Mouse (Mus musculus): Measurements from ENCODE around the gene Ccdc138.
A peak's percentile ranks its signal among the peaks of the same experiment; 100 is the strongest.

Ccdc138 gene

DNA sequence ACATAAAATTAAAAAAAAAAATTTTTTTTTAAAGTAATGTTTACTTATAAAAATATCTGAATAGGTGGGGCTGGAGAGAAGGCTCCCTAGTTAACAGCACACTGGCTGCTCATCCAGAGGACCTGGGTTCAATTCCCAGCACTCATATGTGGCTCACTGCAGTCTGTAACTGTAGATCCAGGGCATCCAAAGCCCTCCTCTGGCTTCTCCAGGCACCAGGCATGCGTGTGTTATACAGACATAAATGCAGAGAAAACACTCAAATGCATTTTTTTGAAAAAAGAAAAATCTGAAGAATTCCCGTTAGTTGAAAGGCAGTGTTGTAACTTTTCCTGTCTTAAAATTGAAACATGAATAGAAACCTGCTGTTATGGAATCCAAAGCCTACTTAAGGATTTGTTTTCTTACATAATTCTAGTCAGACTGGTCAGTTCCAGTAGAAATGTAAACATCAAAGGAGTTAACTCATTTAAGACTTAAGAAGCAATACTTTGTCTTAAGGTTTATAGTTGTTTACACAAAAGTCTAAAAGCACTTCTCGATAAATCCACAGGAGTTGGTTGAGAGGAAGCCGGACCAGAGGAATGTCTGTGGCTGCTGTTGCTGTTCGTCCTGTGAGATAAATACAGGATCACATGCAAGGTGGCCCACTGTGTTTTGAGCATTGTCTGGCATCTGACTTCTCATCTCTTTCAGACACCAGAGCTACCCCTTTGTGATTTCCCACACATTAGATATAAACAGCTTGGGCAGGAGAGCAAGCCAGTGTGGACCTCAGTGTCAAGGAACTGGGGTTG, 87.9 kb downstream of the Ccdc138 start:
- no peak for DNase-seq (ENCODE audit: low spot score)

DNA sequence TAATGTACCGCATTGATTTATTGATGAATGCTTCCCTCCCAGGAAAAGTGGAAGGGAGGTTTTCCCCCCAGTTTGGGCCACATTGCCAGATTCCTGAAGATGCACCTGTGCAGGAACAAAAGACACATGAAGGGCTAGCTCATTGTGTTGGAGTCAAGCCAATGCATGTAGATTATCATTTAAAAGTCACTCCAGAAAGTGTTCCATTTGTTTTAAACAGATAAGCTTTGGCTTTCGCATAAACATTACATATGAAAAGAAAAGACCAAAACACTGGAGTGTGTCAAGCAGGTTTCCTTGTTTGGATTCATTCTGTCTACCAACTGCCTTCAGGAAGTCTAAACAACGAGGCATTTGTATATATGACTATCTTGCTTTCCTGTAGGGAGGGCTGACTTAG, 96.7 kb downstream of the Ccdc138 start:
- no peak for DNase-seq (ENCODE audit: low spot score)

DNA sequence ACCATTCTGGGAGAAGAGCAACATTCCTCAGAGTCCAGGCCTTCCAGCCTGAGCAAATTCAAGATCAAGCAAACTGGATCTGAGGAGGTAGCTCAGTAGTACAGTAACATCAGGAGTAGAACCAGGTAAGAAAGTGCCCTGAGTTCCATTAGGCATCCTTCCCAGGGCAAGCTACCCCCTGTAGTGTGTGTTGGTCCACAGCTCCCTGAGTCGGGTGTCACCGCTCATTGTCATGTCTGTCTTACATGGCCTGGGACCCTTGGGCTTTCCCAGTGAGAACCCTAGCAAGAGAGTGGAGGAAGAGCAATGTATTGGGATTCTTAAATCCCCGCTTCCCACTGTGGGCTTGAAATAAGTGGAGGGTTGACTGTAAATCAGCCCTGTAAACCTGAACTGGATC, 97.4 kb downstream of the Ccdc138 start:
- DNase-seq (ENCODE audit: low spot score): no peak

DNA sequence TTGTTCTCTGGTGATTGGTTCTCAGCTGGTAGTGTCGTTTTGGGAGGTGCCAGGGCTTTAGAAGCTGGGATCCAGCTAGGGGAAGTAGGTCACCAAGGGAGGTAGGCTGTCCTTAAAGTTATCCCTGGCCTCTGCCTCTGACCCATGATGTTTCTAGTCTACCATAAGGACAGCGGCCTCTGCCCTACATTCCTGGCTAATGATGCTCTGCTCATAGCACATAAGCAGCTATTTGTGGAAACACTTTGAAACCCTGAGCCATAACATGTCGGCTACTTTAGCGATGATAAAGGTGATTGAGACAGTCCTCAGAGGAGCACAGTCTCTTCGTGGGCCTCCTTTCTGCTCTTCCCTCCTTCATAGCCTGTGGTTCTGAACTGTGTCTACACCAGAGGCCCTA, 98.1 kb downstream of the Ccdc138 start:
- DNase-seq (ENCODE audit: low spot score): no peak

DNA sequence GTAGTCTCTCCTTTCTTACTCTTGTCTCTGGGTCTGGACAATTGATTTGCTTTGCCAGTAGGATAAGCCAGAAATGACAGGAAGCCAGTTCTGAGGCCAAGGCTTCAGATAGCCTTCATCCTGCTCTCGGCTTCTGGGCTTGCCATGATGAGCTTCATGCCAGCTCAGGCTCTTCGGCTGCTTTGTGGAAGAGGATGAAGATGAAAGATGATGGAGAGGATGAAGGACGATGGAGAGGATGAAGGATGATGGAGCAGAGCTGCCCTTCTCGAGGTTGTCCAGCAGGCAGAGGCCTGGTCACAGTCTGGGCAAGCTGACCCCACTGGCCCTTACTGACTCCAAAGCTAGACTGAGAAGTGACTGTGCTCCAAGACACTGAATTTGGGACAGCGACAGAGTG, 102.4 kb downstream of the Ccdc138 start:
- DNase-seq (ENCODE audit: low spot score): no peak

DNA sequence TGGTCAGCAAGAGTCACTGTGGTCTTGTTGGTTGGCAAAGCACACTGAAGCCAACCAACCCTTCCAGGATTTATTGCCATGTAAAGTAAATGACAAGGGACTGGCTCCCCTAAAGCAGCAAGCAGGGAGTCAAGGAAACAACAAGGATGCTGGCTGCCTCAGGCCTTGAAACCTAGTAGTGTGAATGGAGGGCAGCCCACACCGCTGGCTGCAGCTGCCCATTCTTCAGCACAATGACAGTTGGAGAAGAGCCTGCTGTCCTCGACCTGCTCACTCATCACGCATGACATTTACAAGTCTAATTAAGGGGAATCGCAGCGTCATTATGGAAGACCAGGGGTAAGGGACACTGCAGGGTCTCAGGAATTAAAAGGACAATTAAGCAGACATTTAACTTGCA, 103.2 kb downstream of the Ccdc138 start:
- no peak for DNase-seq (ENCODE audit: low spot score)

DNA sequence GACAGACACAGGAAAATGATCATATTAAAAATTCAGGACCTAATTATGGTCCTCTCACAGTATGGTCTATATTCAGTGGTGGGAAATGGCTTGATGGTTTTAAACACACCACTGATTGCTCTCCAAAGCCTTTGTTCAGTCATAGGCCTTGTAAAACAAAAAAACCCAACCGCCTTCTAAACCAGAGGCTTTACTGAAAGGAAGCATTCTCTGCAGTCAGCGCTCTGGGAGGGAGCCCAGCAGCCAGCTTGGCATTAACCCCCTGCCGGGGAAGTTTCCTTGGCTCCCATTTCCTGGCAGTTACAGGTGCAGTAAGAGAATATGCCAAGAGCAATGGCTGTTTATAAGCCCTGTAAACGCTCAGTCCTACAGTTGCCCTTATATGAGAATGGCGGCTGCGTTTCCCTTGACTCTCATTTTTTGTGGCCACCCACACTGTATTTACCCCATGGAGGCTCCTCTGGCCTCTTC, 103.7 kb downstream of the Ccdc138 start:
- DNase-seq (ENCODE audit: low spot score): peak; percentile 16

DNA sequence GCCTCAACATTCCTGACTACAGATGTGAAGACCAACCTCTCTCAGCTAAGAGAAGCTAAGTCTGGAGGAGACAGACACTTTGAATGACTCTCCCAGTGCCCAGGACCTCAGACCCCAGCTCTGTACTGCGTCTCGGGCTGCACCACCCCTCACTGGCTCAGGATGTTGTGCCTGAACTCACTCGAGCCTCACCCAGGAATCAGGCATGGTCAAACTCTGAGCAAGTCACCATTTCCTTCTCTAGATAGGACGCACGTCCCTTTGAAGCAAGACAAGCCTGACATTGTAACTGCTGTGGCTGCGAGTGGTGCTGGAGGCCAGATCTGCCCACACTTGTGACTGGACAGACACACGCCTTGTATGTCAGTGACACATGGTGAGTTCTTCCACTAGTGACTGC, 104.2 kb downstream of the Ccdc138 start:
- no peak for DNase-seq (ENCODE audit: low spot score)

DNA sequence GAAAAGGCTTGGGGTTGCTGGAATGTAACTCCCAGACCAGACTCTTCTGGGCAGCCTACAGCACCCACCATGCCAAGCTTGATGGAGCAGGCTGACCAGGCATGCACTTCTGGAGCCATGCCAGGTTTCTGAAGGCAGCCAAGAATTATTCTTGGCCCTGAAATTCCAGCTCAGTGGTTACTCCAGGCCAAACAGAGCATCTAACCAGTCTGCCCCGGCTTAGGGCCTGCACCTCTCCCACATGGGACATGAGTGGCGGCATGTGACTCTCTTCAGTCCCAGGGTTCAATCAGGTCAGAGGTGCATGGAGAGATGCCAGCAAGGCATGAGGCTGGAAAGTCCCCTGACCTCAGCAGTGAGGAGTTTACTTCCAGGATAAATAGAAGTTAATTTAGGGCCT, 107.0 kb downstream of the Ccdc138 start:
- no peak for DNase-seq (ENCODE audit: low spot score)

DNA sequence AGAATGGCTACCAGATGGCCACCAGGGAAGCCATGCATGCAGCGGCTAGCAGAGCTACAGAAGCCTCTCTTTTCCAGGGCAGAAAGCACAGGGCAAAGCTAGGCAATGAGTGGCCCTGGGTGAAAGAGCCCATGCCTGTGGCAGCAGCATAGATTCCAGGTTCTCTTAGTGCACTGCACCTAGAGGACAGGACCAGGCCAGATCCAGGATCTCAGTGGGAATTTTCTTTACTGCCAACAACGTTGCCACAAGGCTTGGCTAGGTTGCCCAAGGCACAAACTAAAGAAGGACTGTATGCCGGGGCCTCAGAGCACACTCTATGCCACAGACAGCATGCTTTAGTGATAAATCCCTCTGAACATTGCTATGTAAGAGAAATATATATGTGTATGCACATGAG, 108.6 kb downstream of the Ccdc138 start:
- no peak for DNase-seq (ENCODE audit: low spot score)

DNA sequence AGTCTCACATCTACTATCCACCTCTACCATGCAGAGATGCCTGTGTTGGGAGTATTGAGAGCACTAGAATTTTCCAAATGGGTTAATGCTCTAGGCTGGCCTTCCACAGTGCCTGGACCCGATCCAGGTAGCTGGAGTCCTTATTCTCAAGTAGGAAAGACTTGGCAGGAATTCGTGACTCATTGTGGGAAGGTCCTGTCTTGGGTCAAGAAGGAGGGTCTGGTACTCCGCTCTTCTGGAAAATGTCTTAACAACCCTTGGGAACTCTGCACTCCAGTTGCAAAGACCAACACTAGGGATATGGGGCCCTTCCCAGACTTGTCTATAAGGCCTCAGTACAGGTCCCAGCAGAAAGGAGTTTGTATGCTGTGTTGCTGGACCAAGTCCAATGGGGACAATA, 111.1 kb downstream of the Ccdc138 start:
- no peak for DNase-seq (ENCODE audit: low spot score)

DNA sequence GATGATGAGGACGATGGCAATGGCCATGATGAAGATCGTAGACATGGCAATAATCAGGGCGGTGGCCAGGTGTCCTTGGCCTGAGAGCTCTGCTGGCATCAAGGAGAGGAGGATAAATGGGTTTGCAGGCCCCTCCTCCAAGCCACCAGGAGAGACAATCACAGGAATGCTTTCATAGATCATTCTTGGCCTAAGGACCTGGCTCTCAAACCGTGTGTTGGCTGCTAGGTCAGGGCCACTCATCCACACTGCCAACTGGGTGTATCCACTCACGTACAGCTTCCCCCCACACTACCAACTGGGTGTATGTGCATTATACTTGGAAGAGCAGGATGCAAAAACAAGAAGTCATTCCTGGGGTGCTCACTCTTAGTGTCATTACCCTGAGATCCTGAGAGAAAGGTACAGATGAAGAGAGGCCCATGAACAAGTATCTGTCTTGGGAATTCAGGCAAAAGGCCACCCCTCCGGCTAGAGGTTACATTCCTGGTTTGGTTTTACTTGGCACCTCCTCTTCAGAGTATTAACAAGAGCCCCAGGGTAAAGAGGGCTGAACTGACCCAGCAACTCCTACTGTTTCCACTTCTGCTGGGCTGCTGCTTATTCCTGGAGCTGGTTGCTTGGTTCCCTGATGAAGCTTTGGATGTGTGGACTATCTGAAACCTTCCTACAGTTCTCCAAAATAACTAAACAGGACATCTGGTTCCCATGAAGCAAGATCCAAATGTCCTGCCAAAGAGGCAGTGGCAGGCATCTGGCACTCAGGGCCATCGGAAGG, 112.9 kb downstream of the Ccdc138 start:
- no peak for DNase-seq (ENCODE audit: low spot score)

DNA sequence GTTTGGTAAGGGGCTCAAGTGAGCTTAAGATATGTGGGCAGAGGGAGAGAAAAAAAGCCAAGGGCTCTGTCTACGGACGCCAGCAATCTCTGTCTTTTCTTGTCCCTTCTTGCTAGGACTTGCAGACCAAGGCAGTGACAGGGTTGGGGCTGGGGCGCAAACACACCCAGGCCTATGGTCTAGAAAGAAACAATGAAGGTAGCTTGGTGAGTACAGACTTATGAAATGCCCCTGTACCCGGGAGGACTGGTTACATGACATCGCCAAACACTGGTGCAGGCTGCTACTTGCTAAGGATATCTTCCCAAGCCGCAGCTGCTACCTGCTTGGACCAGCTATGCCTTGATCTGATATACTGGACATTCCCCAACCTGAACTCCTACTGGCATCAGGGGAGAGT, 116.9 kb downstream of the Ccdc138 start:
- no peak for DNase-seq (ENCODE audit: low spot score)

DNA sequence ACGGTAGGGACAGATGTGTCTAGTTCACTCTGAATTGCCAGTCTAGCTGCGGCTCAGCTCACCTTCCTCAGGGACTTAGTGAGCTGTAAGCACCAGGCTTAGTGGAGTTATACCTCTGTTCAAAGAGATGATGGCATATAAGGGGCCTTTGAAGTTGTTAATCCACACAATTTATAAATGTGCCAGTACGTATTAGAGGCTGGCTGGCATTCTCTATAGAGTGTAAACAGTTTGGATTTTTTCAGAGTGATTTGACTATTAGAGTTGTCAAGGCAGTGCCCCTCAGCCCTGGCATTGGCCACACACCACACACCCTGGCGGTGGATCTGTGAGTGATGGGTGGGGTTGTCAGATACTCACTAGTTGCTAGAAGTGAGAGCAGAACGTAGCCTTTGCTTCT, 118.8 kb downstream of the Ccdc138 start:
- DNase-seq (ENCODE audit: low spot score): no peak

DNA sequence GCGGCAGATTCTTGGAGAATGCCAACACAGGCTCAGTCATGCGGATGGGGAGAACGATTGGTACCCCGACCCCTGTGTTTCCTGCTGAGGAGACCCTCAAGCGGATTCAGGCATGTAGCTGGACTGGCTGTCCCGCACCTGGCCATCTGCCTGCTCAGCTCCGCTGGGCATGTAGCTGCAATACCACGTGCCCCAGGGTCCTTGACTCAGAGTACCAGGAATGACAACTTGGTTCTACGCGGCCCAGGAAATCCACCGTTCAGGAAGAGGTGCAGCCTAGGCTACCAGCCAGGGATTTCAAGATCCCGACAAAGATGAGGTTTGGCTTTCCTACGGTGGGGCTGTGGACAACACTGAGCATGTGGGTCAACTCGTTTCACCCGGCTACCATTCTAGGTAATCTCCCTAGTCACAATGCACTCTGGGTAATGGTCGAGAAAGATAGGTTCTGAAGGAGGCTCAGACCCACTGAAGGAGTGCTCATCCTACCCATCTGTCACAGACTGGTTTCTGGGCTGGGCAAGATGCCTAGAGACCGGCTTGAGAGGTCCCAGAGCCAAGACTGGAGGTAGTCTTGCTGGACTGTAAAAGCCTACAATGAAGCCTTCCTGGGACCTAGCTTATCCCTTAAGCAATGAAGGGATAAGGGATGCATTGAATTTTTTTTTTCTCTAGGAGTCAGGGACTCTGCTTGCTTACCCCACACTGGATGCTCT, 120.9 kb downstream of the Ccdc138 start:
- no peak for DNase-seq (ENCODE audit: low spot score)

DNA sequence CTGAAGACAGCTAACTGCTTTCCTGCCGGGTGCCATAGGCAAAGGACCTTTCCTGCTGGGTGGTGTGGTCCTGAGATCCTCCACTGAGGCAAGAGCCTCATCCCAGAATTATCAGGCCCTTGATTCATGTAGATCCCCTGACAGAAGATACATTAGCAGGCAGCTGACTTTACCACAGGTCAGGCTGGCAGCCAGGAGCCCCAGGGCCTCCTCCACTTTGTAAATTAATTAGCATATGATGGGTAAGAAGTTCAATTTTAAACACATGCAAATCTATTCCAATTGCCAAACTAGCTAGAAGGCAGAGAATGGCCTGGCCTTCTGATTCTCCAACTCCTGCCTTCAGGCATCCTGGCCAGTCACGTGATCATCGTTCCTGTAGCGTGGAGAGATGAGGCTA, 121.5 kb downstream of the Ccdc138 start:
- DNase-seq (ENCODE audit: low spot score): no peak

DNA sequence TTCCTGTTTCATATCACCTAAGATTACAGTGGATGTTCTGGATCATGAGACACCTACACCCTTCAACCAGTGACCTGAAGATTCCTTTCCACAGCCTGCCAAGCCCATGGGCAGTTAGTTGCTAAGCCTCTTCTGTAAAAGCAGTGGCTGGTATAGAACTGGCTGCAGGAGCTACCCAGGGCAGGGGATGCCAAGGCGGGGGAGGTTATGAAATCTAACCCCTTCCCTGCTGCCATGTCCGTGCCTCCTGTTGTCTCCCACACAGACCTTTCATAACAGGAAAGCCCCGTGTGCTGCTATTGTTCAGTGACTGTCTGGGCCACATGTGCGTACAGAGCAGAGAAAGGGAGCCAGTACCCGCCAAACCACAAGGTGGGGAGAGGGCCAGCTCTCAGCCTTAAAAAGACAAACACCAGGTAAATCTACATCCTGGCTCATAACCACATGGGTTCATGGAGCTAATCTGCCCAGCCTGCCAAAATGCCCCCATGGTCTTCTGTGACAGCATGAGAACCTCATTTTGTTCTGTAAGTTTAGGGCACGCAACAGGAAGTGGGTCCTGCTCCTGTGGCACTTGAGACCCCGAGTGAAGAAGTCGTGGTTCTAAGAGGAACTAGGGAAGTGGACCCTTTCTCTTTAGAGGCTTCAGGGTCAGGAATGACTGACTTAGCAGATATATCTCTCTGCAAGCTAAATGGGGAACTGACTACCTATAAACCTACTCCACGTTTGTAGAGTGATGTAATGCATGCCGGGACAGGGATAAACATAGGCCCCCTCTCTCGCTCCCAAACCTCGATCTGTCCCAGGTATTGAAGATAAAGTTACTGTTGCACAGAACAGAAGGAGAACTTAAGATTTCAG, 127.3 kb downstream of the Ccdc138 start:
- DNase-seq (ENCODE audit: low spot score): no peak

Measured in layer of hippocampus, adult 9-10 months (tissue).